18 mouse cellular contexts compared by ENCODE assay signal in genomic region chr14:113566885-113567284, GRCm38 (mm10).
"Had no signal": no experiment of that assay in that cellular context is flagged by ENCODE, and none has a peak within 500 bp of the region (broad histone marks: within the 10 kb centered on the region; RNA-seq: fewer than 3 reads in every experiment).

No protein-coding gene starts in this region.

- H3K4me3 ChIP-seq: midbrain, embryonic 10.5 days; midbrain, embryonic 13.5 days; midbrain, embryonic 15.5 days; myocyte; neural tube, embryonic 13.5 days; neural tube, embryonic 15.5 days had no signal

- H3K27me3 ChIP-seq: midbrain, embryonic 13.5 days; midbrain, embryonic 15.5 days; neural tube, embryonic 13.5 days; neural tube, embryonic 15.5 days had no signal

- H3K4me2 ChIP-seq: lung, embryonic 14.5 days; midbrain, embryonic 13.5 days; midbrain, embryonic 15.5 days; neural tube, embryonic 13.5 days; neural tube, embryonic 15.5 days had no signal

- H3K27ac ChIP-seq: midbrain, embryonic 10.5 days; midbrain, embryonic 13.5 days; midbrain, embryonic 15.5 days; neural tube, embryonic 13.5 days; neural tube, embryonic 15.5 days had no signal

- H3K36me3 ChIP-seq: midbrain, embryonic 10.5 days; midbrain, embryonic 13.5 days; midbrain, embryonic 15.5 days; neural tube, embryonic 13.5 days; neural tube, embryonic 15.5 days had no signal

- DNase-seq: lung, adult 18-20 months; lung, embryonic 14.5 days; lung, postnatal 10 days; lung, postnatal 4 days; retina, postnatal 1 day; right cerebral cortex, adult 18-20 months; right cerebral cortex, postnatal 25 days; right cerebral cortex, postnatal 4 days; spleen, adult 18-20 months; thymus, adult 18-20 months; thymus, postnatal 14 days; thymus, postnatal 36 days had no signal

- H3K9ac ChIP-seq: lung, embryonic 14.5 days; midbrain, embryonic 13.5 days; midbrain, embryonic 15.5 days; neural tube, embryonic 13.5 days; neural tube, embryonic 15.5 days had no signal

- H3K4me1 ChIP-seq: midbrain, embryonic 10.5 days; midbrain, embryonic 13.5 days; midbrain, embryonic 15.5 days; neural tube, embryonic 13.5 days; neural tube, embryonic 15.5 days had no signal

- ATAC-seq: midbrain, embryonic 13.5 days; midbrain, embryonic 15.5 days had no signal

- H3K9me3 ChIP-seq: midbrain, embryonic 10.5 days; midbrain, embryonic 13.5 days; midbrain, embryonic 15.5 days; neural tube, embryonic 13.5 days; neural tube, embryonic 15.5 days had no signal
